In genomic region chr10:114913971-114914370, GRCm38 (mm10) we compare ENCODE assay signal across 20 mouse cellular contexts.
DNase-seq lines count a peak whose midpoint lies in the region; ATAC-seq lines count a peak whose summit lies in the region.
"Had no signal": no experiment of that assay in that cellular context is flagged by ENCODE, and none has a peak within 500 bp of the region (broad histone marks: within the 10 kb centered on the region; RNA-seq: fewer than 3 reads in every experiment).

No protein-coding gene starts in this region.

- no peaks in the 10 kb centered on the region for H3K4me1 ChIP-seq in hindbrain, embryonic 16.5 days (ENCODE audit: control insufficient read depth, insufficient read depth, low read depth, low read length)
- no peaks in the 10 kb centered on the region for H3K4me1 ChIP-seq in hindbrain, embryonic 12.5 days
- H3K4me1 ChIP-seq: heart, embryonic 10.5 days; midbrain, embryonic 10.5 days; stomach, embryonic 15.5 days had no signal

- H3K27me3 ChIP-seq in hindbrain, embryonic 16.5 days (replicated peaks; ENCODE audit: control insufficient read depth, insufficient read depth, low read length), result no peaks in the 10 kb centered on the region
- H3K27me3 ChIP-seq in hindbrain, embryonic 12.5 days, result no peaks in the 10 kb centered on the region
- H3K27me3 ChIP-seq: stomach, embryonic 15.5 days had no signal

- H3K36me3 ChIP-seq in hindbrain, embryonic 16.5 days (ENCODE audit: control insufficient read depth, insufficient read depth, low read length), result no peaks in the 10 kb centered on the region
- H3K36me3 ChIP-seq in hindbrain, embryonic 12.5 days, result no peaks in the 10 kb centered on the region
- H3K36me3 ChIP-seq: heart, embryonic 10.5 days; midbrain, embryonic 10.5 days; stomach, embryonic 15.5 days had no signal

- no peak overlapping the region for H3K4me2 ChIP-seq in hindbrain, embryonic 16.5 days (ENCODE audit: low read length)
- H3K4me2 ChIP-seq in hindbrain, embryonic 12.5 days (replicated peaks), result no peak overlapping the region
- H3K4me2 ChIP-seq: stomach, embryonic 15.5 days had no signal

- H3K9me3 ChIP-seq in hindbrain, embryonic 16.5 days (ENCODE audit: control insufficient read depth, low read length), result no peaks in the 10 kb centered on the region
- no peaks in the 10 kb centered on the region for H3K9me3 ChIP-seq in hindbrain, embryonic 12.5 days (replicated peaks)
- H3K9me3 ChIP-seq: heart, embryonic 10.5 days; midbrain, embryonic 10.5 days; stomach, embryonic 15.5 days had no signal

- H3K4me3 ChIP-seq in hindbrain, embryonic 16.5 days (ENCODE audit: low read length), result no peak overlapping the region
- H3K4me3 ChIP-seq in hindbrain, embryonic 12.5 days, result no peak overlapping the region
- H3K4me3 ChIP-seq: gastrocnemius, adult 2 months; heart, embryonic 10.5 days; midbrain, embryonic 10.5 days; stomach, embryonic 15.5 days had no signal

- H3K27ac ChIP-seq in hindbrain, embryonic 16.5 days (ENCODE audit: low read depth, low read length), result no peak overlapping the region
- no peak overlapping the region for H3K27ac ChIP-seq in hindbrain, embryonic 12.5 days
- H3K27ac ChIP-seq: gastrocnemius, adult 2 months; heart, embryonic 10.5 days; kidney, postnatal 0 days; macrophage; midbrain, embryonic 10.5 days; stomach, embryonic 15.5 days had no signal

- ATAC-seq in hindbrain, embryonic 16.5 days, result peak; percentile 56; the same call in 1 of the 2 replicates
- no peak for ATAC-seq in hindbrain, embryonic 12.5 days (ENCODE audit: low FRiP score)
- ATAC-seq: forebrain, embryonic 14.5 days; lung, postnatal 0 days had no signal

- H3K9ac ChIP-seq in hindbrain, embryonic 16.5 days (ENCODE audit: low read depth, low read length), result no peak overlapping the region
- no peak overlapping the region for H3K9ac ChIP-seq in hindbrain, embryonic 12.5 days
- H3K9ac ChIP-seq: stomach, embryonic 15.5 days had no signal

- WGBS in hindbrain, embryonic 16.5 days, result 71% methylated on average over 3 of the region's 3 CpGs
- 91% methylated on average over 3 of the region's 3 CpGs for WGBS in hindbrain, embryonic 12.5 days

- peak; percentile 25 for DNase-seq in retina, postnatal 1 day
- no peak for DNase-seq in retina, embryonic 14.5 days (ENCODE audit: low spot score)
- peak; percentile 67 to 74 for DNase-seq in cerebellum, postnatal 10 days
- DNase-seq in right cerebral cortex, postnatal 36 days (ENCODE audit: low spot score in 2 of 2), result no peak
- DNase-seq in adrenal gland, postnatal 4 days (ENCODE audit: low spot score in 2 of 2), result no peak
- DNase-seq: adrenal gland, postnatal 10 days; gastrocnemius, adult 2 months; kidney, adult 18-20 months; right cerebral cortex, postnatal 4 days; thymus, adult 18-20 months; thymus, postnatal 36 days had no signal

Comparison
In these comparisons a context has a peak if more than half of its experiments do, and no peak if none do; other contexts are left out.
1. DNase-seq: peak in retina, postnatal 1 day (single experiment) and cerebellum, postnatal 10 days (2 of 2); none in retina, embryonic 14.5 days (single experiment), right cerebral cortex, postnatal 36 days (0 of 2) and adrenal gland, postnatal 4 days (0 of 2).